Mouse (Mus musculus) midbrain, embryonic 12.5 days (tissue): ENCODE data around the gene Scyl1. TPM values are rescaled to one million over a fixed set of nuclear protein-coding genes. Genes with fewer than 3 reads are reported as not detected.
"Not testable (repeated sequence)": the region's sequence is repeated elsewhere in the genome, so short reads cannot be mapped to it uniquely, and the experiment has no call there.

ENCODE experiments used
- ATAC-seq: fragments of 200-750 bp; cut with Nextera tagmentation; 2 replicates; pipeline ENCODE4 v1.8.0; 2017; ENCODE audit warnings: low read depth, moderate TSS enrichment, moderate library complexity; ENCODE audit not compliant: low FRiP score
- H3K27ac ChIP-seq: fragments of 300-500 bp; sonication (generic); replicated peaks from 2 replicates; pipeline ENCODE4 v1.5.1; 2016; ENCODE audit warnings: mild to moderate bottlenecking
- H3K27me3 ChIP-seq: fragments of 300-500 bp; sonication (generic); 2 replicates; pipeline ENCODE4 v1.6.1; 2016; ENCODE audit warnings: mild to moderate bottlenecking
- H3K36me3 ChIP-seq: fragments of 300-500 bp; sonication (generic); 2 replicates; pipeline ENCODE4 v1.6.1; 2016
- H3K4me1 ChIP-seq: fragments of 300-500 bp; sonication (generic); 2 replicates; pipeline ENCODE4 v1.6.1; 2016
- H3K4me2 ChIP-seq: fragments of 300-500 bp; sonication (generic); replicated peaks from 2 replicates; pipeline ENCODE4 v1.6.1; 2016; ENCODE audit warnings: mild to moderate bottlenecking, moderate library complexity
- H3K4me3 ChIP-seq: fragments of 300-500 bp; sonication (generic); 2 replicates; pipeline ENCODE4 v1.5.1; 2016; ENCODE audit warnings: mild to moderate bottlenecking
- H3K9ac ChIP-seq: fragments of 300-500 bp; sonication (generic); replicated peaks from 2 replicates; pipeline ENCODE4 v1.6.1; 2016; ENCODE audit warnings: mild to moderate bottlenecking, moderate library complexity
- H3K9me3 ChIP-seq: fragments of 300-500 bp; sonication (generic); 2 replicates; pipeline ENCODE4 v1.6.1; 2016; ENCODE audit warnings: mild to moderate bottlenecking
- WGBS: fragments of 180-500 bp; shearing (Covaris S2); methylation state at CpG from one replicate; pipeline ENCODE4 v1.1.7; 2016; 5-methylcytosine and 5-hydroxymethylcytosine counted together
- polyA plus RNA-seq: library from polyadenylated mRNA; unstranded; fragments of >200 nt; fragmentation: Nextera tagmentation; extraction: Ambion mirVana; gene quantifications from 2 replicates; pipeline ENCODE4 v1.2.1, GENCODE M21; 2016

Scyl1 gene
- 63.6 and 68.4 TPM in 2 replicates for polyA plus RNA-seq

DNA sequence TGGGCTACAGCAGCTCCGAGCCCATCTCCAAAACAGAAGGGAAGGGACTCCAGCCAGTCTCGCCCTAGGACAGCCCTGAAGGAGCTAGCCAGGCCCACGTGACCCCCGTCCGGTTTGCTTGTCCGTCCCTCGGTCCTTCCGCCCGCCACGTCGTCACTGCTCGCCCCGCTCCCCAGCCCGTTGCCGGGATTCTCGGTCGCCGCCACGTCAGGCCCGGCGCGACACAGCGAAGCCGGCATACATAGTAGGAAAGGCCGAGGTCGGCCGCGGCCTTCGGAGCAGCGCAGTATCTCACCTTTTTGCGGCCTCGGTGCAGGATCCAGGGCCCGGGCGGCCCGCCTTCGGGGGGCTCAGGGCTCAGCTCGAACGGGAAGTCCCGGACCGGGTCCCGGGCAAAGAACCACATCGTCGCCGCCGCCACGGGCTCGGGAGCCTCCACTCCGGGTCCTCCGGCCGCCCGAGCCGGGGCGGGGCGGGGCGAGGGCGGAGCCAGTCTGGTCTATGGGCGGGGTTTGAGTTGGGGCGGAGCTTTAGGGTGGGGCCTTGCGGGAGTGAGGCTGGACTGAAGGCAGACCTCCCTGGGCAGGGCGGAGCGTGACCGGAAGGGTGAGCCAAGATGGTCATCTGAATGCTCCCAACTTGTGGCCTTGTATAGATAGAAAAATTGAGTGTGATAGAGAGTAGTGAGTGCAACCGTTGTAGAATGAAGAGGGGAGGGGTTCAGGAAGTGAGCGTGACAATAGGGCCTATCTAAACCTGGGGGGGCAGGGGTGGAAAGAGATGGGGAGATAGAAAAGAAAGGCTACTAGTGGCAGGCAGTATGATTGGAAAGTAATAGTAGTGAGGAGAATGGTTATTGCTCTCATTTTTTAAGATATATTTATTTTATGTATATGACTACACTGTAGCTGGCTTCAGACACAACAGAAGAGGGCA, at the start of gene Scyl1:
TSS of gene Scyl1 (minus strand) at position 495 of the 936 bp plus-strand sequence.
- WGBS: under 1% methylated on average over 64 of the region's 64 CpGs

DNA sequence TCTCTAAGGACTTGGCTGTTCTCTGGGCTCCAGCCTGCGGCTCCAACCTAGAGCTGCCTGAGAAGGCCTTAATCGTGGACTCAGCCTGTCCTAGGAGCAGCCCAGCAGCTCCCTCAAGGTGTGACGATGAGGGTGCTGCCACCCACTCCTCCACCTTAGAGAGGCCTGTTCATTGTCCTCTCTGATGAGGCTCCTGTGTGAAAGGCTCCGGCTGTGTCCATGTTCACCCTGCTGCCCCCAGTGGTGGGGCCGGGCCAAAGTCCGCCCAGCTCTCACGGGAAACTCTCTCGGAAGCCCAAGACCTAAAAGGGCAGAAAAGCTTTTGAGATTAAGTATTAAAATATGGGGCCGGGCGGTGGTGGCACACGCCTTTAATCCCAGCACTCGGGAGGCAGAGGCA, 48.3 kb upstream of the Scyl1 start:
- H3K4me2 ChIP-seq: no peak overlapping the region
- peaks cover 26% of the 10 kb centered on the region for H3K4me1 ChIP-seq
- H3K27ac ChIP-seq: no peak overlapping the region
- H3K9ac ChIP-seq: no peak overlapping the region
- WGBS: 51% methylated on average over 12 of the region's 12 CpGs
- no peaks in the 10 kb centered on the region for H3K9me3 ChIP-seq
- H3K4me3 ChIP-seq: no peak overlapping the region
- ATAC-seq: no peak
- H3K36me3 ChIP-seq: no peaks in the 10 kb centered on the region
- peaks cover 8% of the 10 kb centered on the region for H3K27me3 ChIP-seq

More for the DNA sequence above, at the start of gene Scyl1:
- peak; percentile 97 for ATAC-seq
- Histone ChIP-seq H3K4me2 (peak within 1 kb of the TSS; percentile 88), H3K9me3 (no peaks in the 10 kb centered on the region), H3K27me3 (no peaks in the 10 kb centered on the region), H3K4me3 (peak within 1 kb of the TSS; percentile 64), H3K27ac (peak within 1 kb of the TSS; percentile 71), H3K36me3 (peaks cover 36% of the 10 kb centered on the region), H3K4me1 (peaks cover 17% of the 10 kb centered on the region), H3K9ac (peak within 1 kb of the TSS; percentile 77)

DNA sequence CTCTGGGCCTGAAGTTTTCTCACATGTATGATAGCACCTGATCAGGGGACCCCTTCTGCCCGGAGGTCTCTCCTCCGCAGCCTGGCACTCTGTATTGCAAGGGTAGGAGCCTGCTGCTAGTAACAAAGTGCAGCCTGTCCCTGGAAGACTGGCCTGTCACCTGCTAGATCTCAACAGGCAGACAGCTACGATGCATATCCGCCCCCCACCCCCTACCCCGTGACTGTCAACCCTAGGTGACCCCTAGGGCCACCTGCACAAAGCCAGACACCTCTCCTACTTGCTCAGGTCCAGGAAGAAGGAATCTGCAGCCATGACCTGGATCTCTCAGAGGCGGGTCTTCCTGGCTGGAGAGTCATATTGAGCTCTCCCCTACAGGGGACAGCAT, 47.4 kb upstream of the Scyl1 start:
- Histone ChIP-seq H3K27ac (no peak overlapping the region), H3K36me3 (no peaks in the 10 kb centered on the region), H3K9ac (no peak overlapping the region), H3K4me2 (no peak overlapping the region), H3K4me3 (no peak overlapping the region), H3K4me1 (peaks cover 25% of the 10 kb centered on the region), H3K9me3 (no peaks in the 10 kb centered on the region), H3K27me3 (no peaks in the 10 kb centered on the region)
- ATAC-seq: peak; percentile 27; the same call in 1 of the 2 replicates
- whole genome bisulfite sequencing: 73% methylated on average over 6 of the region's 6 CpGs

DNA sequence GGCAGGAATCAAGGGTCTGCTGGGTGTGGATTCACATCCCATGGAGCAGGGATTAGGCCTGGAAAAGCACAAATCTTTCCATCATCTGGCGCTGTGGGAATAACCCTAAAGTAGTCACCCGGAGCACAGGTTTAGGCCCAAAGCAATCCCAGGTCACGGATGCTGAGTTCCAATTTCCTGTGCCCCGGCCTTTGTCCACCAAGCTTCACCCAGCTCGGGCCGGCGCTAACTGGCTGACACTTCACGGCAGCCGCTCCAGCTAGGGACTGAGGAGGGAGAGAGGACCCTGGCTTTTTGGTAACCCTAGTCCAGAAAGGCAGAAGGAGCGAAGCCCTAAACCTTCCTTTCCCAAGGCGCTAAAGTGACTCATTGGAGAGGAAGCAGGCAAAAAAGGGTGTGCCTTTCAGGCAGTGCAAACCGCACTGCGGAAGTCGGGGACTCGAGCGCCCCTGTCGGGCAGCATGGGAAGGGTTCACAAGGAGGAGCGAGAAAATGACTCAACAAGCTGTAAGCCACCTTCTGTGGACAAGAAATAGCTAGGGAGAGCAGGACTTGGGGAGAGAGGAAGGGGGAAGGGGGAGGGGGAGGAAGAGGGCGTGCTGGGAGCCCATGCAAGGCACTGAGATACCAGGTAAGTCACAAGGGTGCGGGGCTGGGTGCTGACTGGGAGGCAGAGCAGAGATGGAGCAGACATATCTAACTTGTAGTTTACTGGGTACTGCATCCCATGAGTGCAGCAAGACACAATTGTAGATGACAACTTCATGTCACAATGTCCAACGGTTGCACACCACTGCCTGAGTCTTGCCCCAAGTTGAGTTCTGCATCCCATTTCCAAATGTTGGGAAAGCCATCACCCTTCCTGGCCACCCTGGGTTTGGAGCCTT, 46.7 kb upstream of the Scyl1 start:
- Histone ChIP-seq H3K9ac (peak overlapping the region; percentile 52), H3K27me3 (no peaks in the 10 kb centered on the region), H3K4me1 (peaks cover 20% of the 10 kb centered on the region), H3K36me3 (no peaks in the 10 kb centered on the region), H3K9me3 (no peaks in the 10 kb centered on the region), H3K27ac (peak overlapping the region; percentile 60; the same call in 1 of the 2 replicates), H3K4me2 (peak overlapping the region; percentile 43), H3K4me3 (peak overlapping the region; percentile 26; the same call in 1 of the 2 replicates)
- 21% methylated on average over 20 of the region's 21 CpGs for WGBS
- ATAC-seq: peak; percentile 34; the same call in 1 of the 2 replicates

- no peak for ATAC-seq
- Histone ChIP-seq H3K4me2 (no peak overlapping the region), H3K4me1 (peaks cover 30% of the 10 kb centered on the region), H3K9ac (no peak overlapping the region), H3K36me3 (no peaks in the 10 kb centered on the region), H3K27ac (no peak overlapping the region), H3K4me3 (no peak overlapping the region), H3K27me3 (no peaks in the 10 kb centered on the region), H3K9me3 (no peaks in the 10 kb centered on the region)
- WGBS: 85% methylated on average over 4 of the region's 4 CpGs
Measured at GRCm38 (mm10) chr19:5815928-5816327, 44.7 kb upstream of the Scyl1 start.

DNA sequence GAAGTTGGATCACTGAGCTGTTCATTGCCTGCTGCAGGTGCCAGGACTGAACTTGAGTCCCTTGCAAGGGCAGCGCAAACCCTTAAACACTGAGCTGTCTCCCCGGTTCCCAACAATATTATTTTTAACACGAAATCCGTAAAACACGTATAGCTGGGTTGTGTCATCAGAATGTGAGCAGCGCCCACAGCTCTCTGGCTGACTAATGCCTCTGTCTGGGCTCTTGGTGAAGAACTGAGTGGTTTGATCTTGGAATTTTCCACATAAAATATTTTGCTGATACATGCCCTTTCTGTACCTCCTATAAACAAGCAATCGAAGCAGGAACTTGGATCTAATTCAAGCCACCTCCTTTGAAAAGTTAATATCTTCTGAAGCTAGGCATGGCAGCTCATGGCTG, 43.8 kb upstream of the Scyl1 start:
- no peaks in the 10 kb centered on the region for H3K36me3 ChIP-seq
- H3K27ac ChIP-seq: no peak overlapping the region
- H3K9ac ChIP-seq: no peak overlapping the region
- no peak overlapping the region for H3K4me2 ChIP-seq
- peaks cover 39% of the 10 kb centered on the region for H3K4me1 ChIP-seq
- H3K9me3 ChIP-seq: no peaks in the 10 kb centered on the region
- no peaks in the 10 kb centered on the region for H3K27me3 ChIP-seq
- H3K4me3 ChIP-seq: no peak overlapping the region
- no peak for ATAC-seq
- 95% methylated on average over 7 of the region's 7 CpGs for WGBS

- not testable (repeated sequence) for H3K27ac ChIP-seq, H3K4me3 ChIP-seq, H3K36me3 ChIP-seq, ATAC-seq, H3K9me3 ChIP-seq, H3K4me2 ChIP-seq, H3K9ac ChIP-seq, H3K27me3 ChIP-seq
- WGBS: 43% methylated on average over 1 of the region's 1 CpGs
- H3K4me1 ChIP-seq: peaks cover 46% of the 10 kb centered on the region
Measured at GRCm38 (mm10) chr19:5814048-5814447, 42.8 kb upstream of the Scyl1 start.

DNA sequence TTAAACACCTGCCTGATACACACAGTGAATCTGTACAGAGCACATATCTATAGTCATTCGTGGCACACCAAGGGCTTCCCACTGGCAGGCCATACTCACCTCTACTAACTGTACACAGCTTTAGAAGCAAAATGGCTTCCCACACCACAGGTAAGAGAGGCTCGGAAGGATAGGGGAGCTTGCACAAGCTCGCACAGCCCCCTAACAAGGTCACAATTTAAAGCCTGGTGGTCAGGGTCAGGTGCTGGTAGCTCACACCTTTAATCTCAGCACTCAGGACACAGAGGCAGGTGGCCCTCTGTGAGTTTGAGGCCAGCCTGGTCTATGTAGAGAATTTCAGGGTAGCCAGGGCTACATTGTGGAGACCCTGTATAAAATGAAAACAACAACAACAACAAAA, 42.3 kb upstream of the Scyl1 start:
- WGBS: 91% methylated on average over 3 of the region's 3 CpGs
- Histone ChIP-seq H3K4me3 (no peak overlapping the region), H3K9me3 (no peaks in the 10 kb centered on the region), H3K9ac (no peak overlapping the region), H3K27me3 (no peaks in the 10 kb centered on the region), H3K36me3 (no peaks in the 10 kb centered on the region), H3K27ac (no peak overlapping the region), H3K4me1 (peaks cover 51% of the 10 kb centered on the region), H3K4me2 (no peak overlapping the region)
- no peak for ATAC-seq

- ATAC-seq: peak; percentile 79
- Histone ChIP-seq H3K27ac (peak overlapping the region; percentile 85), H3K36me3 (no peaks in the 10 kb centered on the region), H3K4me3 (no peak overlapping the region), H3K4me2 (peak overlapping the region; percentile 19; the same call in 1 of the 2 replicates), H3K9ac (0 out of 2 replicates have a peak overlapping the region, but pooled peaks have one; percentile 21), H3K9me3 (no peaks in the 10 kb centered on the region), H3K4me1 (peaks cover 50% of the 10 kb centered on the region), H3K27me3 (no peaks in the 10 kb centered on the region)
- WGBS: 46% methylated on average over 7 of the region's 7 CpGs
Measured at GRCm38 (mm10) chr19:5811771-5812504, 40.7 kb upstream of the Scyl1 start.

GRCm38 (mm10) chr19:5810840-5811563, 39.8 kb upstream of the Scyl1 start:
- Histone ChIP-seq H3K4me2 (no peak overlapping the region), H3K27me3 (no peaks in the 10 kb centered on the region), H3K4me3 (no peak overlapping the region), H3K4me1 (peaks cover 58% of the 10 kb centered on the region), H3K9me3 (no peaks in the 10 kb centered on the region), H3K27ac (peak overlapping the region; percentile 85), H3K9ac (0 out of 2 replicates have a peak overlapping the region, but pooled peaks have one; percentile 21), H3K36me3 (no peaks in the 10 kb centered on the region)
- ATAC-seq: no peak
- 78% methylated on average over 9 of the region's 9 CpGs for WGBS
